Comparison of ENCODE assay signal across 16 mouse cellular contexts in the genomic region with DNA sequence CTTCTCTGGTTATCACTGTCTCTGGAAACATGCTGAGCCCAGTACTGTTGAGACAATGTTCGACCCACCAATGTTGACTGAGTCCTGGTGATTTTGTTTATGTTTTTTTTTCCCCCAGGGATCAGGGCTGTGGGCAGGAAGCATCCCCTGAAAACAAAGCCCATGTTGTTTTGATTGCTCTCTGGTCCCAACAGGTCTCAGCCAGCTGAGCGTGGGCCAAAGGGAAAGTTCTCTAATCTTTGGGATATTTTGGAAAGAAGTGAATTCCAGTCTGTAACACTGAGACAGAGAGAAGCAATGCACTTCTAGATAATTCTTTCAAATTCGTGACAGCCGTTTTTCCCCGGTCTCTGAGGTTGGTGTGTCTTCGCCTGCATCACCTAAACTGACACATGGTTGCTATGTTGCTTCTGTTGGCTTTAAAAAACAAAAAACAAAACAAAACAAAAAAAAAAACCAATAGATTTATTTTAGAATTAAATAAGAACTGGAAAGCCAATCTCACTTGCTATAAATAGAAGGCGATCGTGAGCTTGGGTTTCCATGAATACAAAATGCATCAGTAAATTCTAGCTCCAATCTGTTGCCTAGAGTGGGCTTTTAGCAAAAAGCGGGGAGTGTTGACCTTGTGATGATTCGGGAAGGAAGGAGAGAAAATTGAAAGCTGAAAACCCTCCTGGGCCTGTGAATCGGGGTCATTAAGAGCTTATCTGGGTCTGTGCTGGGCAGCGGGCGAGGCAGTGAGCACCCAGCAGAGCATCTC. TPM values are rescaled to one million over a fixed set of nuclear protein-coding genes. Genes with fewer than 3 reads are reported as not detected.
DNase-seq lines count a peak whose midpoint lies in the region; ATAC-seq lines count a peak whose summit lies in the region.
"Had no signal": no experiment of that assay in that cellular context is flagged by ENCODE, and none has a peak within 500 bp of the region (broad histone marks: within the 10 kb centered on the region; RNA-seq: fewer than 3 reads in every experiment).

No protein-coding gene starts in this region.

- peak overlapping the region; percentile 39; the same call in 1 of the 2 replicates for H3K27ac ChIP-seq in hindbrain, embryonic 16.5 days (ENCODE audit: low read depth, low read length)
- no peak overlapping the region for H3K27ac ChIP-seq in hindbrain, embryonic 14.5 days
- H3K27ac ChIP-seq: forebrain, embryonic 15.5 days; kidney, embryonic 15.5 days; limb, embryonic 13.5 days had no signal

- 63% methylated on average over 13 of the region's 13 CpGs for WGBS in hindbrain, embryonic 16.5 days
- WGBS in hindbrain, embryonic 14.5 days, result 71% methylated on average over 13 of the region's 13 CpGs

- H3K36me3 ChIP-seq in hindbrain, embryonic 16.5 days (ENCODE audit: control insufficient read depth, insufficient read depth, low read length), result no peaks in the 10 kb centered on the region
- H3K36me3 ChIP-seq in hindbrain, embryonic 14.5 days (replicated peaks; ENCODE audit: control insufficient read depth, insufficient read depth), result no peaks in the 10 kb centered on the region
- H3K36me3 ChIP-seq: forebrain, embryonic 15.5 days; kidney, embryonic 15.5 days; limb, embryonic 13.5 days had no signal

- H3K9me3 ChIP-seq in hindbrain, embryonic 16.5 days (ENCODE audit: control insufficient read depth, low read length), result no peaks in the 10 kb centered on the region
- H3K9me3 ChIP-seq in hindbrain, embryonic 14.5 days (ENCODE audit: control insufficient read depth, low read length), result no peaks in the 10 kb centered on the region
- H3K9me3 ChIP-seq: forebrain, embryonic 15.5 days; kidney, embryonic 15.5 days; limb, embryonic 13.5 days had no signal

- H3K4me3 ChIP-seq in hindbrain, embryonic 16.5 days (ENCODE audit: low read length), result no peak overlapping the region
- H3K4me3 ChIP-seq in hindbrain, embryonic 14.5 days (replicated peaks; ENCODE audit: low read length), result no peak overlapping the region
- H3K4me3 ChIP-seq: forebrain, embryonic 15.5 days; kidney, embryonic 15.5 days; limb, embryonic 13.5 days had no signal

- H3K27me3 ChIP-seq in hindbrain, embryonic 16.5 days (replicated peaks; ENCODE audit: control insufficient read depth, insufficient read depth, low read length), result no peaks in the 10 kb centered on the region
- H3K27me3 ChIP-seq in hindbrain, embryonic 14.5 days (ENCODE audit: control insufficient read depth, insufficient read depth, low read length), result no peaks in the 10 kb centered on the region
- H3K27me3 ChIP-seq: forebrain, embryonic 15.5 days; kidney, embryonic 15.5 days had no signal

- no peak overlapping the region for H3K9ac ChIP-seq in hindbrain, embryonic 16.5 days (ENCODE audit: low read depth, low read length)
- no peak overlapping the region for H3K9ac ChIP-seq in hindbrain, embryonic 14.5 days
- H3K9ac ChIP-seq: forebrain, embryonic 15.5 days; kidney, embryonic 15.5 days; limb, embryonic 13.5 days had no signal

- DNase-seq in hindbrain, embryonic 14.5 days (ENCODE audit: low spot score), result no peak
- peak; percentile 27 to 35 for DNase-seq in right cerebral cortex, adult 2 months (ENCODE audit: low spot score in 2 of 2)
- DNase-seq in right cerebral cortex, adult 18-20 months, result no peak
- peak; percentile 57 to 63 for DNase-seq in heart, adult 9 months (ENCODE audit: low spot score in 2 of 2)
- DNase-seq in heart, postnatal 4 days, result peak; percentile 41
- DNase-seq in kidney, postnatal 36 days, result no peak
- DNase-seq: adrenal gland, postnatal 36 days; lung, postnatal 4 days; thymus, postnatal 14 days had no signal

- no peak overlapping the region for H3K4me2 ChIP-seq in hindbrain, embryonic 16.5 days (ENCODE audit: low read length)
- H3K4me2 ChIP-seq in hindbrain, embryonic 14.5 days (replicated peaks), result no peak overlapping the region
- H3K4me2 ChIP-seq: forebrain, embryonic 15.5 days; kidney, embryonic 15.5 days; limb, embryonic 13.5 days had no signal

- peaks cover 6% of the 10 kb centered on the region for H3K4me1 ChIP-seq in hindbrain, embryonic 16.5 days (ENCODE audit: control insufficient read depth, insufficient read depth, low read depth, low read length)
- H3K4me1 ChIP-seq in hindbrain, embryonic 14.5 days (replicated peaks; ENCODE audit: control insufficient read depth, insufficient read depth, low read length), result no peaks in the 10 kb centered on the region
- H3K4me1 ChIP-seq: kidney, embryonic 15.5 days; limb, embryonic 13.5 days had no signal

- ATAC-seq in hindbrain, embryonic 16.5 days, result no peak
- ATAC-seq in hindbrain, embryonic 14.5 days (ENCODE audit: low FRiP score), result no peak
- ATAC-seq: CD4-positive, CD25-positive, alpha-beta regulatory T cell, adult 4 months; forebrain, embryonic 15.5 days had no signal

RNA-seq across cellular contexts. Expression of a gene that starts 16.9 kb away (rescaled TPM):
- 16.9 and 18.0 TPM in 2 replicates for polyA plus RNA-seq in hindbrain, embryonic 16.5 days (2015; fragmentation: Nextera tagmentation; extraction: Ambion mirVana)
- 8.3 and 10.2 TPM in 2 replicates for polyA plus RNA-seq in hindbrain, embryonic 14.5 days (2014; fragmentation: Nextera tagmentation; extraction: Ambion mirVana)
- total RNA-seq in heart, postnatal 4 days (2021), result 1 to 10 TPM; 8.9 to 9.0 TPM
- total RNA-seq: common myeloid progenitor, adult 5-6 weeks; monocyte, adult 5-6 weeks had no signal

RNA-seq across cellular contexts. Expression of a gene that starts 48.9 kb away (rescaled TPM):
- 18.5 and 29.8 TPM in 2 replicates for polyA plus RNA-seq in hindbrain, embryonic 16.5 days (2015; fragmentation: Nextera tagmentation; extraction: Ambion mirVana)
- 22.6 and 25.0 TPM in 2 replicates for polyA plus RNA-seq in hindbrain, embryonic 14.5 days (2014; fragmentation: Nextera tagmentation; extraction: Ambion mirVana)
- total RNA-seq in heart, postnatal 4 days (2021), result 100 to 1,000 TPM; 119 to 133 TPM

Comparison
In these comparisons a context has a peak if more than half of its experiments do, and no peak if none do; other contexts are left out.
1. DNase-seq: peak in right cerebral cortex, adult 2 months (2 of 2), heart, adult 9 months (2 of 2) and heart, postnatal 4 days (single experiment); none in hindbrain, embryonic 14.5 days (single experiment), right cerebral cortex, adult 18-20 months (single experiment) and kidney, postnatal 36 days (0 of 2).